Mouse (Mus musculus): ENCODE data around the gene 2010003K11Rik. TPM values are rescaled to one million over a fixed set of nuclear protein-coding genes. Genes with fewer than 3 reads are reported as not detected.
"Not testable (repeated sequence)": the region's sequence is repeated elsewhere in the genome, so short reads cannot be mapped to it uniquely, and the experiment has no call there.

The 2010003K11Rik gene
- total RNA-seq, 2 experiments from 2014 or later: not detected

GRCm38 (mm10) chr19:4468363-4468762 lies 30.0 kb downstream of the 2010003K11Rik start:
- no peak overlapping the region for H3K27ac ChIP-seq
- peak; percentile 59 for TF ChIP-seq CTCF (conservative IDR thresholded peaks at IDR 0.05)
- H3K4me3 ChIP-seq: no peak overlapping the region
- DNase-seq (ENCODE audit: low spot score in 2 of 2): no peak

- no peak overlapping the region for H3K4me3 ChIP-seq
- TF ChIP-seq CTCF (conservative IDR thresholded peaks at IDR 0.05): no peak
- no peak overlapping the region for H3K27ac ChIP-seq
- no peak for DNase-seq (ENCODE audit: low spot score in 2 of 2)
These were observed 33.7 kb downstream of the 2010003K11Rik start for GRCm38 (mm10) chr19:4464666-4465065.

- TF ChIP-seq CTCF (conservative IDR thresholded peaks at IDR 0.05): no peak
These were observed 36.4 kb downstream of the 2010003K11Rik start for GRCm38 (mm10) chr19:4461981-4462380.

GRCm38 (mm10) chr19:4456227-4456626 lies 42.2 kb downstream of the 2010003K11Rik start:
- TF ChIP-seq CTCF (conservative IDR thresholded peaks at IDR 0.05): peak; percentile 82
- Histone ChIP-seq H3K4me3 (no peak overlapping the region), H3K27ac (no peak overlapping the region)
- peak in 1 of 2 experiments; percentile 49 for DNase-seq (ENCODE audit: low spot score in 2 of 2)

More at GRCm38 (mm10) chr19:4461981-4462380, 36.4 kb downstream of the 2010003K11Rik start:
- no peak overlapping the region for H3K27ac ChIP-seq
- DNase-seq (ENCODE audit: low spot score in 2 of 2): no peak
- H3K4me3 ChIP-seq: no peak overlapping the region

- DNase-seq (ENCODE audit: low spot score in 2 of 2): no peak
- no peak for TF ChIP-seq CTCF (conservative IDR thresholded peaks at IDR 0.05)
These were observed 43.1 kb downstream of the 2010003K11Rik start for GRCm38 (mm10) chr19:4455071-4455800.

GRCm38 (mm10) chr19:4454040-4454439 lies 44.3 kb downstream of the 2010003K11Rik start:
- H3K4me3 ChIP-seq; DNase-seq (ENCODE audit: low spot score in 2 of 2): not testable (repeated sequence)
- H3K27ac ChIP-seq: peak overlapping the region; percentile 57

More at GRCm38 (mm10) chr19:4455071-4455800, 43.1 kb downstream of the 2010003K11Rik start:
- no peak overlapping the region for H3K4me3 ChIP-seq
- no peak overlapping the region for H3K27ac ChIP-seq

- peak; percentile 47 to 70 for DNase-seq (ENCODE audit: low spot score in 2 of 2)
- peak overlapping the region; percentile 40 for H3K27ac ChIP-seq
- H3K4me3 ChIP-seq: no peak overlapping the region
- no peak for TF ChIP-seq CTCF (conservative IDR thresholded peaks at IDR 0.05)
These were observed 45.9 kb downstream of the 2010003K11Rik start for GRCm38 (mm10) chr19:4452525-4452924.

GRCm38 (mm10) chr19:4451965-4452364 lies 46.4 kb downstream of the 2010003K11Rik start:
- Histone ChIP-seq H3K27ac (0 out of 2 replicates have a peak overlapping the region, but pooled peaks have one; percentile 40), H3K4me3 (no peak overlapping the region)
- DNase-seq (ENCODE audit: low spot score in 2 of 2): no peak
- TF ChIP-seq CTCF (conservative IDR thresholded peaks at IDR 0.05): no peak

- no peak for TF ChIP-seq CTCF (conservative IDR thresholded peaks at IDR 0.05)
- DNase-seq (ENCODE audit: low spot score in 2 of 2): no peak
- Histone ChIP-seq H3K27ac (no peak overlapping the region), H3K4me3 (no peak overlapping the region)
These were observed 47.3 kb downstream of the 2010003K11Rik start for GRCm38 (mm10) chr19:4451098-4451497.

GRCm38 (mm10) chr19:4450666-4451065 lies 47.7 kb downstream of the 2010003K11Rik start:
- no peak overlapping the region for H3K4me3 ChIP-seq
- no peak for TF ChIP-seq CTCF (conservative IDR thresholded peaks at IDR 0.05)
- H3K27ac ChIP-seq: no peak overlapping the region
- DNase-seq (ENCODE audit: low spot score in 2 of 2): no peak

- no peak overlapping the region for H3K4me3 ChIP-seq
- no peak for DNase-seq (ENCODE audit: low spot score in 2 of 2)
- no peak overlapping the region for H3K27ac ChIP-seq
- TF ChIP-seq CTCF (conservative IDR thresholded peaks at IDR 0.05): no peak
These were observed 49.2 kb downstream of the 2010003K11Rik start for GRCm38 (mm10) chr19:4449230-4449629.

- no peak for TF ChIP-seq CTCF (conservative IDR thresholded peaks at IDR 0.05)
- Histone ChIP-seq H3K4me3 (no peak overlapping the region), H3K27ac (no peak overlapping the region)
- no peak for DNase-seq (ENCODE audit: low spot score in 2 of 2)
These were observed 50.9 kb downstream of the 2010003K11Rik start for GRCm38 (mm10) chr19:4447445-4447844.

Other genes with a start within 250 kb of the 2010003K11Rik start
- gene Ssh3, start 229.4 kb downstream of the 2010003K11Rik start, total RNA-seq (2021): 10 to 100 TPM; 57.5 to 58.7 TPM
- gene Ankrd13d, start 215.4 kb downstream of the 2010003K11Rik start, total RNA-seq (2021): 10 to 100 TPM; 63.4 to 70.7 TPM
- 100 to 1,000 TPM; 181 to 201 TPM for gene Grk2, start 192.4 kb downstream of the 2010003K11Rik start, total RNA-seq (2021)
- 10 to 100 TPM; 77.5 to 87.8 TPM for gene Kdm2a, start 100.3 kb downstream of the 2010003K11Rik start, total RNA-seq (2021)
- gene Rhod, start 59.2 kb downstream of the 2010003K11Rik start, total RNA-seq (2021): 1 to 10 TPM in 1 of 2 experiments, under 1 TPM in 1; 0.82 to 1.0 TPM
- 10 to 100 TPM; 28.9 to 31.6 TPM for gene Syt12, start 21.1 kb downstream of the 2010003K11Rik start, total RNA-seq (2021)
- 10 to 100 TPM; 64.1 to 76.0 TPM for gene Pcx, start 11.9 kb upstream of the 2010003K11Rik start, total RNA-seq (2021)
- gene Lrfn4, start 117.1 kb upstream of the 2010003K11Rik start, total RNA-seq (2021): 10 to 100 TPM; 32.8 to 34.6 TPM
- 10 to 100 TPM; 19.1 to 22.8 TPM for gene Rce1, start 127.1 kb upstream of the 2010003K11Rik start, total RNA-seq (2021)
- gene Gm960, start 200.1 kb upstream of the 2010003K11Rik start, total RNA-seq (2021): 1 to 10 TPM; 1.2 to 2.5 TPM
- gene Sptbn2, start 212.6 kb upstream of the 2010003K11Rik start, total RNA-seq (2021): 100 to 1,000 TPM; 588 to 591 TPM

All from layer of hippocampus, adult 2 months (tissue).